Mouse (Mus musculus): ENCODE measurements around the gene Nps. TPM values are rescaled to one million over a fixed set of nuclear protein-coding genes. Genes with fewer than 3 reads are reported as not detected.

Gene Nps
- polyA plus RNA-seq, 1 experiment: not detected

DNA sequence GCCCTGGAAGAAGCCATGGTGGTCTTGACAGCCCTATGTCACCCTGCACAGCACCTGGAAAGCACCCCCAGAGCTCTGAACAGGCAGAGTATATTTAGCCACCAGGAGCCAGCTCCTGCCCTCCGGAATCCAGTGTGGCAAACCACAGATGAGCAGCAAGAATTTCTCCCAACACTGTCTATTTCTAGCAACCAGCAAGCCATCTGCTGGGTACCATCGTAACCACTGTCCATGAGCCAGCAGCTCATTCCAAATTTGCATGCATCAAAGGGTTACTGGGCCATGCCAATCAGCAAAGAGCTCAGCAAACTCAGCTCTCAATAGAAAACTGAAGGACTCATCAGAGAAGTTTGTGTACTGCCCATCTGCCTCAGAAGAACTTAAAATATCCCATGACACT lies 46.0 kb downstream of the Nps start:
- Histone ChIP-seq H3K4me3 (ENCODE audit: insufficient read depth, low read length) (no peak overlapping the region), H3K4me1 (ENCODE audit: control insufficient read depth, insufficient read depth, low read length) (no peaks in the 10 kb centered on the region), H3K27ac (ENCODE audit: insufficient read depth, low read length) (no peak overlapping the region)
- TF ChIP-seq POLR2A (IDR thresholded peaks at IDR 0.05; ENCODE audit: extremely low read depth, insufficient read depth, low read length): no peak
- TF ChIP-seq CTCF (IDR thresholded peaks at IDR 0.05; ENCODE audit: extremely low read depth, insufficient read depth, low read length): no peak

Other genes starting within 250 kb of the Nps start
- not detected in 2 replicates for gene Foxi2, start 151.6 kb downstream of the Nps start, polyA plus RNA-seq (2012; rRNA removed)

Data from cortical plate, adult 2 months (tissue).